Mouse (Mus musculus) regulatory T cell (primary cell): ENCODE data around the gene Snx5.

ENCODE experiments used
- in situ Hi-C: fragments of 300-600 bp; cut with MboI, MseI; formaldehyde crosslinking; loops from one replicate; pipeline ENCODE4 v1.15.1; 2025; ENCODE audit warnings: high pct_unique_total_duplicates

Gene Snx5

GRCm38 (mm10) chr2:144228521-144229346 is 42.0 kb downstream of the Snx5 start:
- in situ Hi-C loops = no loop called here

- in situ Hi-C loops = no loop called here
Measured at GRCm38 (mm10) chr2:144226906-144227586, 43.7 kb downstream of the Snx5 start.

GRCm38 (mm10) chr2:144224351-144224750 is 46.4 kb downstream of the Snx5 start:
- in situ Hi-C loops = no loop called here

- in situ Hi-C loops = loop anchor here (5.0 kb wide), 1 partner anchor 378 kb away; no protein-coding TSS in a partner anchor
Measured at GRCm38 (mm10) chr2:144215601-144216000, 55.1 kb downstream of the Snx5 start.

- in situ Hi-C loops = loop anchor here (5.0 kb wide), 1 partner anchor 378 kb away; no protein-coding TSS in a partner anchor
Measured at GRCm38 (mm10) chr2:144215195-144215594, 55.5 kb downstream of the Snx5 start.

- in situ Hi-C loops = loop anchor here (5.0 kb wide), 1 partner anchor 377 kb away; no protein-coding TSS in a partner anchor
Measured at GRCm38 (mm10) chr2:144214508-144215185, 56.1 kb downstream of the Snx5 start.

GRCm38 (mm10) chr2:144213803-144214202 is 56.9 kb downstream of the Snx5 start:
- in situ Hi-C loops = no loop called here

- in situ Hi-C loops = no loop called here
Measured at GRCm38 (mm10) chr2:144209425-144209824, 61.3 kb downstream of the Snx5 start.

- in situ Hi-C loops = no loop called here
Measured at GRCm38 (mm10) chr2:144207365-144207764, 63.3 kb downstream of the Snx5 start.

- in situ Hi-C loops = no loop called here
Measured at GRCm38 (mm10) chr2:144203001-144203400, 67.7 kb downstream of the Snx5 start.

GRCm38 (mm10) chr2:144202567-144202966 is 68.1 kb downstream of the Snx5 start:
- in situ Hi-C loops = no loop called here

GRCm38 (mm10) chr2:144202151-144202550 is 68.6 kb downstream of the Snx5 start:
- in situ Hi-C loops = no loop called here
